ENCODE assay signal across 8 mouse cellular contexts in genomic region chr6:86793021-86793815, GRCm38 (mm10). TPM values are rescaled to one million over a fixed set of nuclear protein-coding genes. Genes with fewer than 3 reads are reported as not detected.
A peak's percentile ranks its signal among the peaks of the same experiment; 100 is the strongest.
DNase-seq lines count a peak whose midpoint lies in the region.

Gene Anxa4, minus strand, starts transcription at chr6:86793584.

- DNase-seq in left cerebral cortex, adult 8-10 months (ENCODE audit: low spot score in 2 of 2), result no peak
- DNase-seq in left cerebral cortex, postnatal 25 days (ENCODE audit: low spot score in 2 of 2), result no peak
- peak; percentile 70 for DNase-seq in embryonic facial prominence, embryonic 10.5 days (ENCODE audit: low spot score)
- DNase-seq in heart, adult 9 months (ENCODE audit: low spot score in 2 of 2), result peak; percentile 88
- DNase-seq in kidney, adult 9 months, result peak; percentile 87
- peak; percentile 93 for DNase-seq in lung, postnatal 10 days
- DNase-seq in ovary, postnatal 10 days (ENCODE audit: low spot score), result peak; percentile 57
- DNase-seq in urinary bladder, postnatal 14 days (ENCODE audit: low spot score), result peak; percentile 89

- H3K36me3 ChIP-seq in embryonic facial prominence, embryonic 10.5 days (replicated peaks), result no peaks in the 10 kb centered on the region

- no peaks in the 10 kb centered on the region for H3K9me3 ChIP-seq in embryonic facial prominence, embryonic 10.5 days

- peak within 1 kb of the TSS; percentile 44 for H3K27ac ChIP-seq in embryonic facial prominence, embryonic 10.5 days (replicated peaks)

- peaks cover 66% of the 10 kb centered on the region for H3K27me3 ChIP-seq in embryonic facial prominence, embryonic 10.5 days (replicated peaks; ENCODE audit: low read depth, poor library complexity, severe bottlenecking)

- peak within 1 kb of the TSS; percentile 73 for H3K4me3 ChIP-seq in embryonic facial prominence, embryonic 10.5 days

- intact Hi-C loops in left cerebral cortex, postnatal 25 days (cut with DNase I), result no loop called here

- peaks cover 16% of the 10 kb centered on the region for H3K4me1 ChIP-seq in embryonic facial prominence, embryonic 10.5 days

- WGBS in embryonic facial prominence, embryonic 10.5 days, result under 1% methylated on average over 41 of the region's 41 CpGs

RNA-seq across cellular contexts. Expression of gene Anxa4, which starts in this region (rescaled TPM):
- total RNA-seq in left cerebral cortex, adult 8-10 months (2022), result 10 to 100 TPM in 3 of 4 experiments, 1 to 10 TPM in 1; 7.6 to 10.2 (median 10.1) TPM
- 1 to 10 TPM; 4.2 to 5.9 TPM for total RNA-seq in left cerebral cortex, postnatal 25 days (2021)
- polyA plus RNA-seq in embryonic facial prominence, embryonic 10.5 days (2016; fragmentation: Nextera tagmentation; extraction: Ambion mirVana), result 6.8 and 7.0 TPM in 2 replicates

Comparison
In these comparisons a context has a peak if more than half of its experiments do, and no peak if none do; other contexts are left out.
1. DNase-seq: peak in embryonic facial prominence, embryonic 10.5 days (single experiment), heart, adult 9 months (2 of 2), kidney, adult 9 months (single experiment), lung, postnatal 10 days (single experiment), ovary, postnatal 10 days (single experiment) and urinary bladder, postnatal 14 days (single experiment); none in left cerebral cortex, adult 8-10 months (0 of 2) and left cerebral cortex, postnatal 25 days (0 of 2).